Mouse (Mus musculus) ovary, postnatal 36 days (tissue): ENCODE results near the gene Bmper.

ENCODE experiments used
- DNase-seq: peaks from one replicate; pipeline ENCODE4 v3.0.0; 2022; ENCODE audit warnings: low spot score, mixed read lengths

Gene Bmper

DNA sequence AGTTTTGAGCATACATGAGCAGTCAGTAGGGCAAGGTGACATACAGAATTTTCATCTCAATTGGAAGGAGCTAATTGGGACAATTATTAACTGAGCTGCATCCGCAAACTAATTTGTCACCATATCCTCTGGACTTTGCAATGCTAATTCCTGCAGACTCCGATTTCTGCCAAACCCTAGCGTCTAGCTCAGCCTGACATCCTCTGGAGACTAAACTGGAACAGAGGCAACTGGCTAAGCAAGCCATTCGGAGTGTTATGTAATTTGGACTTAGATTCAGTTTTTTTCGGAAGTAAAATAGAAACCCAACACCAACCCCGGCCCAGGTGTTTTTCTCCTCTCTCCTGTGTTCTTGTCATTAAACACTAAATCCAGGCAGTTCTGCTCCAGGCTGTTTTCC is 213.9 kb downstream of the Bmper start:
- no peak for DNase-seq

DNA sequence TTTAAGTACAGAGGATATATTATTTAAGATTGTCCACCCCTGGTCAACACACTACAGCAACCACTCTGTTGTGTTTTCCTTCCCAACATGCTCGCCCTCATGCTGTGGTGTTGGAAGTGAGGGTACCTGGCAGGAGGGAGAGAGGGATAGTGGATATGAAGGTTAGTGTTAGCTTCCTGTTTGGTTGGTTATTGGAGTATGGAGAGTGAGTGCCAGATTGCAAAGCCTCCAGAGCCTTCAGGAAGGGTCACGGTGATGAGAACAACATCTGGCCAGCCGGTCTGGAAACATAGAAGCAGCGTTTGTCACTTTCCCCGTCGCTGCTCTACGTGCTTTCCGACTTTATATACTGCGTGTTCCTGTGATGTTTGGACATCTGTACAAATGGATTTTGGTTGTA is 215.8 kb downstream of the Bmper start:
- DNase-seq: no peak

DNA sequence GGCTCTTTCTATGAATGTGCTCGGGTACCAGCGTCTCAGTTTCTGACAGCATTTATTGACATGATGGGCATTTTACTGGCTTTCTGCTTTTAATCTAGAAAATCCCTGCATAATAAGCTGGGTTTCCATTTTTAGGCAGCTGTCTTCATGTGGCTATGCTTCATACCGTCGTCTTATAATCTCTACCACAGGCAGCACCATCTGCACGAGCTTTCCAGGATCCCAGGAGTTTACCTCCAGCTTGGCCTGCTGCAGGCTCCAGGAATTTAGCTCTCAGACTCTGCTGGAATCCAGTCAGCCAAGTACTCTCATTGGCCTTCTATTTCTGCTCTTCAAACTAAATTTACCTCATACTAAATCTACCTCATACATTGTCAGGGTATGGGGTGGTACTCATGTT is 219.3 kb downstream of the Bmper start:
- no peak for DNase-seq

DNA sequence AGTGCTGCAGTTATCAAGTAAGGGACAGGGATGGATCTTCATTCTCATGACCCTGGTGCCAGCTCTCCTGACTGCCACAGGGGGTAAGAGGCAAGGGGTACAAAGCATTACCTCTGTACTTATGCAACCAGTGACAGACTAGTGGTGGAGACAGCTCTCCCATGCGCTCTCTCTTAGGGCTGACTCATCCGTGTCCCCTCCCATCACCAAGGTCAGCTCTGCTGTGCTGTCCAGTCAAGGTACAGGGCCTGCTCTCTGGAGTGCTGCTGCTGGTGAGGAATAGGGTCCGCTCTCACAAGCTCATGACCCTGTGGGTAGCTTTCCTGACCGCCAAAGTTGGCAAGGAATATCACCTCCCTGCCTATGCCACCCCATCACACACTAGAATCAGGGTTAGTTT is 222.1 kb downstream of the Bmper start:
- no peak for DNase-seq

DNA sequence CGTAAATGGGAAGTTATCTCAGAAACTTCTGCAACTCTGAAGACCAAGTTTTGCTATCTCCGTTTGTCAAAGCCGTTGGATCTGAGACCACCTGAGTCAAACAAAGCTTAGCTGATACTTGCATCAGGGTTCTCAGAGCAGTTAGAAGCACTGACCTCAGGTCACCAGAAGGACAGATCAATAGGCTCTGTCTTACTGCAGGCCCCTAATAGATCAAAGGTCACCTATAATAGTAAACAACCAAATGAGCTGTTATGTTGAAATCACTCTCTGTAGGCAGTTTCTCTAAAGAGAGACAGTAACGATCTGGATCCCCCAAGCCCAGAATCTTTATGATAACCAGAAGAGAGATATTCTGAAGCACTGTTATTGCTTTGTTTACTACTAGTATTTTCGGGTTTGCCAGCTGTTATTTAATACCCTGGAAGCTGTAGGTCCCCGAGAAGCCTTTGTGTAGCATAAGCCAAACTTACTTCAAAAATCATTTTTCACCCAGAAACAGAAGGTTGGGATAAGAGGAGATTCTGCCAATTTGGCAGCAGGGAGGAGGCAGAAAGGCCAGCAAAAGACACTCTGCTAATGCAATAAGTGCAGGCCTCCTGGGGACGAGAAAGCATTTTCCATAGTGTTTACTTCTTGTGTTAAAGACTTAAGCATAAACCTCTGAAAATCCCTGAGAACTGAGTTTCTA is 224.5 kb downstream of the Bmper start:
- no peak for DNase-seq

DNA sequence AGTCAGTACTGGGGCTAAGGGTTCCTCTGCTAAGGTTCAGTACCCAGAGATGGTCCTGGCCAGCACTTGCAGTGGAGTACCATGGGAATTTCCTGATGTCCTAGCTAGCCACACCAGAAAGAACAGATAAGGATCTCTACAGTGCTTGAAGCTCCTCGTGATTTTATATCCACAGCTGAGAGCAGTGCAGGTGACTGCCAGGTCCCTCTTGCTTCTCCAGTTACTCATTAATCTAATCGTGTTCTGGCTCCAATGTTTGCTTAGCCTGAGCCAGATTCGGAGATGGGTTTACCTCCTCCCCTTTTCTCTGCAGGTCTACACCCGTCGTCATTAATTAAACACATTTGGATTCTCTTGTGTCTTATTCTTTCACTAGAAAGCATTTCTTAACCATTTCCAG is 230.4 kb downstream of the Bmper start:
- no peak for DNase-seq

DNA sequence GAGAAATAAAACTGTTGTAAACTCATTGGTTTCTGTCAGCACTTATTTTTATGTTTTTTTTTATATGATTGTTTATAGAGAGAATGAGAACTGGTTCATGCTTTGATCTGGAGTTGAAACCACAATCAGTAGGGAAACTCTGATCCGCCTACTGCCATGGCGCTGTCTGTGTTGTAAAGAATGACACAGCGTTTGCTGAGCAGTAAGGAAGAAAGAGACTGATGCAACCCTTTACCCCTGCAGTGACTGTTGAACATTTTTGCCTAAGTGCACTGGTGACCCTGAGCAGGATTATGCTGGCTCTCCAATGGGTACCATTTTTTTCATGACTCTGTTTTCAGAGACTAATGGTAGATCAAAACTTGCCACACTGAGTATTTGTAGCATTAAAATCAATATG is 234.3 kb downstream of the Bmper start:
- DNase-seq: no peak

DNA sequence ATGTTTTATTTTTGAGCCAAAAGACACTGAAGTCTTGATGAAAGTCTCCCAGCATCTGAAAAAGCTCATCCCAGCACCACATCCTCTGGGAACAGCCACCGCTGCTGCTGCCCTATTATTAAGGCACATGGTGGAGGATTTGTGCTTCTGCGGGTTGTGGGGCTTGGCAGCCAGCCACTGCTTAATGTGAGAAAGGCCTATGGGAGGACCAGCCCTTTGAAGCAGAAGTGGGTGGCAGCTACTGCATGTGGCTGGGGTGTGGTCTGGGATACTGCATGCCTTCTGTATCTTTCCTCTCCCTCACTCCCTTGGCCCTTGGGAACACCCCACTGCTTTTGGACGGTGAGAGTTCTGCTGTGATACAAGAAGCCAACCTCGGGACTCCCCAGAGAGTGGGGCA is 237.8 kb downstream of the Bmper start:
- no peak for DNase-seq

DNA sequence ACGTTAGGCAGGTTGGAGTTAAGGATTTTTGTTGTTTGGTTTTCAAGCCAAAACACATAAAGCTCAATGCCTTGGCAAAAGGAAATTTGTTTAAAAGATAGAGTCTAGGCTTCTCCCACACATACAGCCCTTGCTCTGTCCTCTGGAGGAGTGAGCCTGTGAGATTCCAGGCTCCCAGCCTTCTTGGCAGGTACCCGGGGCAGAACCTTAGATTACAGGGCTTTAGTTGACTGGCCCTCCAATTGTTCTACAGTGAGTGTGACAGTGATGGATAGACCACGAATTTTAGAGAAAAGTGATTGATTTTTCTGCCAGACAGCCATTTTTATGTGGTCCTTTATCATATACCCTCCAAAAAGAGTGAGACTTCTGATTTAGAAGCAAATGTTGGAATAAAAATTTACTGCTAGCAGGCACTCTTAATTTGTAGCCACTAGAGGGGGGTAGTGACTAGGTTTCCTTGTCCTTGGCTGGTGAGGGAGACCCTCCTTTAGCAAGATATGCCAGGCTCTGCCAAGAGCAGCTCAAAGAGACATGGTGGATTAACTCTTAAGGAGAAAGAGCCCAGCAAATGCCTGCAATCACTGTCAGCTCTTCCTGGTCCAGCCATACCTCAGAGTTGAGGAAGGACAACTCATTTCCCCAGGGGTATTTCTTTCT is 240.2 kb downstream of the Bmper start:
- no peak for DNase-seq

DNA sequence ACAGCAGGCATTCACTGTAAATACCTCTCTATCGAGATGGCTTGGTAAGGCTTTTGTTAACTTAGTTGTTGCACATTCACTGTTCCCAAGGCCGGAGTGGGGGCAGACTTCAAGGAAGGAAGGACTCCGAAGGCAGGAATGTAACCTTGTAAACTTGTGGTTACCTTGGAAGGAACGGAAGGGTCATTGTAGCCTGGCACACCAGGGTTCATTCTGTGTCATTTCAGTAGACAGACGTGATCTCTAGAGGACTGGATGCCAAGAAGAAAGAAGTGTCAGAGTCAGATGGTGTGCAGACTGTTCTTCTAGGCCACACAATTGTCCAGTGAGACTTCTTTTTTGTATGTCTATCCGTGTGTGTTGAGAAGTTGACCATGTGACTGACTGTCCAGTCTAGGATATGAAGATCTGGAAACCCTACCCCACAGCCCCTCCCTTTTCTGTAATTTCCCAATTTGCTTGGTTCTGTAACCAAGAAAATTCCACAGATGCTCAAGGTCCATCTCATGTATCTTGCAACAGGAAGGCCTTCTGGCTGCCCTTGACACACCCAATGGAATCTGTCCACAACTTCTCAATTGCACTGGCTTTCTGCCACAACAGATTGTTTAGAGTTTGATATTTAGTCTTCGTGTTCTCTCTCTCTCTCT is 242.2 kb downstream of the Bmper start:
- peak; percentile 18 for DNase-seq

DNA sequence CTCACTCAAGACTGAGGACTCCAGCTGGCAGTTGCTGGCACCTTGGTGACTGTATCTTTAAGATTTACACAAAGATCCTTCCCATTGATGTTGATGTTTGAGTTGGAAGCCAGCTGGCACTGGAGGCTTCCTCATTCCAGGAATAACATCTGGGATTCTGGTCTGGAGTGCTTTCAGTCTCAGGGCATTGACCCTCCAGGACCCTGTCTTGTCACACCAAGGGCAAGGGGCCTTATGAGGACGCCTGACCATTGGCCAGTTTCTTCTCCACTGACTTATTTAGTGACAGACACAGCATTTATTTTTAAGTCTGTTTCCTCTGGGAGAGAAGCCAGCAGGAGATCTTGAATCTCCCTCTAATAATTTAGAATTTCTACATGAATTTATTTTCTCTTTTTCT is 247.0 kb downstream of the Bmper start:
- no peak for DNase-seq

DNA sequence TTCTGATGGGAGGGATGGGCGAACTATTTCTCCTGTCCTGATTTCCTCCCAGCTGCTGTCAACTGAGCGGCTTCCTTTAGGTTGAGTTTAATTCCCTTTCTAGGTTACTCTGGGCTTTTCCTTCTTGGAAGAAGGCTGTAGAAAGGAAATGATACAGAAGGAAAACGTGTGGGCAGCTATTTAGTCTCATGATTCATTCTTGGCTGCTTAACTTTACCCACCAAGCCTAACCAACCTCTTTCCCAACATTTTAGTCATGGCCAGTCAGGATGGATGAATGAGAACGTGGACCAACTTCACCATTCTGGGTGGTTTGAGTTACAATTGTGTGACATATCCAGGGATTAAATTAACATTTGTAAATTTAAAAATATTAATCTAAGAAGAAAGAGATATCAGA is 263.0 kb downstream of the Bmper start:
- DNase-seq: no peak

DNA sequence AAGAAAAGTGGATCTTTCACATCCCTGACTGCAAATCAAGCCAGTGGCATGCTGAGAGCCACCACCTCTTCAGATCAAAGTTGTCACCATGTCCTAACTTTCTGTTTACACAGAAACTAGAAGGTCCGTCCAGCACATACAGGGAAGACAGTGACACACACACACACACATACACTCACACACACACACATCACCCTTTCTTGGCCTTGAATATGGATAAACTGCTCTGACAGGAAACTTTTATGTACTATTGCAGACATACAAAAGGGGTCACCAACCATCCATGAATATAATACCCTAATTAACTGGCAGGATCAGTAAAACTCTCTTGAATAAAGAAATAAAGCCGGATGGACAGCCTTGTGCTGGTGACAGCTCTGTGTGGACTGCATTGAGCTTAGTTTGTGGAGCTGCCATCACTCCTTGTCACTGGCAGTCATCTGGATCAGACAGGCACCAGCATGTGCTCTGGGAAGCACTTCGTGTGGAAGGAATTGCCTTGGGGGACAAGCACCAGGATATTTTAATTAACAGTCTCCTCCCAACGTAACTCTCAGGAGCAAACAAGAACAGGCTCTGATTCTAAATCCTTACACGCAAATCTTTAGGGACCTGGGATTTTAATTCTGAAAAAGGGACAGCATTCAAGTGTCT is 264.0 kb downstream of the Bmper start:
- DNase-seq: no peak

DNA sequence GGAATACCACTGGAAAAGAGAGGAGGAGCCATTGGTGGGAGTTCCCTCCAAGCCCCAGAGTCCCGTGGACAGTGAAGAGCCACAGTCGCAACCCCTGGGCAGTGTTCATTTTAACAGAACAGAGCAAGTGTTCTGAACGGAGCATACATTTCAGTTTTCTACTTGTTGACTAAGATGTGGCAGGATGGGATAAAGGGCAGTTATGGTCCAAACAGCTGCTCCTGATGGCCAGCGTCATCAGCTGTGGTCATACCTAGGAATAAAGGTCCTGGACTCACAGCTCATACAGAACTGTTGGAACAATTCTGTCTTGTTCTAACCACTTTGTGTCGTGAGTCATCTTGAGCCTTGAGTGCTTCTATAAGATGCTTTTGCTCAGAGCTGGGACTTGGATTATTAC is 265.4 kb downstream of the Bmper start:
- DNase-seq: no peak

DNA sequence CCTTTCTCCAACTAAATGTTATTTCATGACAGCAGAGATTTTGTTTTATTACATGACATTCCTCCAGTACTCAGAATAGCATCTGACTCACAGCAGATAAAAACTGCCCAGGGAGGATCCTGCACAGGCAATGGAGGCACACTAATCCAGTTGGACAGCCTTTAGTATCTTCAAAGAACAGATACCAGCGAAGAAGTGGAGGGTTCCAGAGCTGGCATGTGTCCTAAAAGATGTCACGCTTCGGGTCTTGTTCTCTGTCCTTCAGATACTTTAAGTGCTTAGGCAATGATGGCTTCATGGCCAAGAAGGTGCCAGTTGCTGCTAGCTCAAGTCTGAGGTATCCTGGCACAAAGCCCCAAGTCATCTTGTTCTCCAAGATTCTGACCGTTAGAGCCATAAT is 272.5 kb downstream of the Bmper start:
- no peak for DNase-seq

DNA sequence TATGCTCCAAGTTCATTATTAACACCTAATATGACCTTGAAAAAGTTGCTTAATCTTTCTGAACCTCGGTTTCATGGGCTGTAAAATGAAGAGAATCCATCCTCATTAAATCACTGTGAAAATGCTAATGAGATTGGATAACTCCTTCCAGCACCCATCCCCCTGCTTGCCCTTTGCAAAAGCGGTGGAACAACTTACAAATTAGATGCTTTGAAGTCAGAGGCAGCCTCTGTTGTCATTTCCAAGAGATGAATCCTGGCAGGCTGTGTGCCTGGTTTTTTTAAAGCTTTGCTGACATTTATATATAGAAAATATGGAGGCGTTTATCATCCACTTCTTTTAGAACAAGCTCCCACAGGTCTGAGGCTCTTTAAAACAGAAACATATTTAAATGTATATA is 274.8 kb downstream of the Bmper start:
- DNase-seq: no peak

DNA sequence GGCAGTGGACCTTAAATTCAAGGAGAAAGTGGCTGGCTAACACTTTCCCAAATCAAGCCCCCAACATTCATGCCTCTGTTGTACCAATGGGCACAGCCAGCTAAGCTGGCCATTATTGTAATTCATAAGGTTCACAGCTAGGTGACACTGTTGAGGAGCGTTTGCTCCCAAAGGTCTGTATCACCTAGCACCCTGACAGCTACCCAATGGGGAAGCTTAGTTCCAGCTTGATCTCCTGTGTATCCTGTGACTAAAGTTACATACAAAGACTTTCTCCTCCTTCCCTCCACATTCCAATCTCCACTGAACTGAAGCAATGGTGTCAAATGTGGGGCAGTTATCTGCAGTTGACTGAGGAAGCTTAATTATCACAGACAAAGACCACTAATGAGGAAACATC is 311.0 kb downstream of the Bmper start:
- DNase-seq: no peak
